ENCODE assay signal across 18 mouse cellular contexts in the genomic region with DNA sequence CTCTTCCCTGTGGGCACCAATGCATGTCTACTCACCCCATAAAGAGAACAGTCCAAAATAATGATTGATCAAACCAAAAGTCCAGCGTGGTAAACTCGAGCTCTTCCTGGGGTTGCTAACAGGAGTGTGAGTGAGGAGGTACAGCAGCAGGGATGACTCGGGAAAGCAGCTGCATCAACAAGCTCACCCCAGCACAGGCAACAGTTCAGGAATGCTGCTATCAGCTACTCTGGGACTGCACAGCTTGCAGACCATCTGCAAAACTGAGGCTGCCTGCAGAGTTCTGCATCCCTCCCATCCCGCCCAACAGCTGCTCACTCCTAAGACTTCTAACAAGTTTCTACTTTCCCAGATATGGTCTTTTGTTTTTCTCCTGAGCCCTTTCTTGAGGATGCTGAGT. TPM values are rescaled to one million over a fixed set of nuclear protein-coding genes. Genes with fewer than 3 reads are reported as not detected.
"Had no signal": no experiment of that assay in that cellular context is flagged by ENCODE, and none has a peak within 500 bp of the region (broad histone marks: within the 10 kb centered on the region; RNA-seq: fewer than 3 reads in every experiment).

No protein-coding gene starts in this region.

- ATAC-seq: intestine, embryonic 15.5 days; liver, postnatal 0 days had no signal

- H3K27me3 ChIP-seq: intestine, embryonic 15.5 days; kidney, embryonic 15.5 days; limb, embryonic 12.5 days; liver, embryonic 13.5 days; neural tube, embryonic 12.5 days had no signal

- H3K9me3 ChIP-seq: intestine, embryonic 15.5 days; kidney, embryonic 15.5 days; limb, embryonic 12.5 days; liver, embryonic 13.5 days; neural tube, embryonic 12.5 days had no signal

- H3K4me2 ChIP-seq: intestine, embryonic 15.5 days; kidney, embryonic 15.5 days; limb, embryonic 12.5 days; liver, embryonic 13.5 days; neural tube, embryonic 12.5 days had no signal

- DNase-seq: kidney, adult 2 months; kidney, postnatal 14 days; liver; liver, embryonic 13.5 days; liver, postnatal 0 days; midbrain, embryonic 14.5 days; thymus, postnatal 4 days had no signal

- H3K9ac ChIP-seq: intestine, embryonic 15.5 days; kidney, embryonic 15.5 days; limb, embryonic 12.5 days; liver, embryonic 13.5 days; liver, postnatal 0 days; neural tube, embryonic 12.5 days had no signal

- H3K4me3 ChIP-seq: intestine, embryonic 15.5 days; kidney, embryonic 15.5 days; left cerebral cortex, adult 2 months; limb, embryonic 12.5 days; liver, embryonic 13.5 days; neural tube, embryonic 12.5 days had no signal

- H3K27ac ChIP-seq: intestine, embryonic 15.5 days; kidney, embryonic 15.5 days; left cerebral cortex, adult 2 months; limb, embryonic 12.5 days; liver, embryonic 13.5 days; neural tube, embryonic 12.5 days; stomach, postnatal 0 days had no signal

- H3K4me1 ChIP-seq: intestine, embryonic 15.5 days; kidney, embryonic 15.5 days; limb, embryonic 12.5 days; liver, embryonic 13.5 days; neural tube, embryonic 12.5 days had no signal

RNA-seq across cellular contexts. Expression of gene Ahsg, which starts 17.7 kb away (rescaled TPM):
- total RNA-seq: layer of hippocampus, adult 18-20 months; left cerebral cortex, adult 2 months; left cerebral cortex, postnatal 14 days; megakaryocyte-erythroid progenitor cell, adult 5-6 weeks; neutrophil, adult 5-6 weeks had no signal
- polyA plus RNA-seq: kidney, adult 2 months; midbrain, embryonic 14.5 days had no signal

RNA-seq across cellular contexts. Expression of gene Fetub, which starts 44.8 kb away (rescaled TPM):
- total RNA-seq: left cerebral cortex, adult 2 months; left cerebral cortex, postnatal 14 days; megakaryocyte-erythroid progenitor cell, adult 5-6 weeks; neutrophil, adult 5-6 weeks had no signal
- polyA plus RNA-seq: limb, embryonic 12.5 days; lung, embryonic 16.5 days; midbrain, embryonic 14.5 days; neural tube, embryonic 12.5 days had no signal
